Mouse (Mus musculus) kidney, postnatal 36 days (tissue): ENCODE measurements at regions not wholly inside any gene's neighbourhood (a gene's known extent, or its start where the extent isn't known, plus 50 kb on each side); places are given as distances from the start of the nearest gene placed in this dataset.

Experiments used
- DNase-seq, 2 experiments: peaks; one replicate each; pipeline ENCODE4 v3.0.0; 2021 to 2022; ENCODE audit warnings: mixed read lengths in 2 of 2

DNA sequence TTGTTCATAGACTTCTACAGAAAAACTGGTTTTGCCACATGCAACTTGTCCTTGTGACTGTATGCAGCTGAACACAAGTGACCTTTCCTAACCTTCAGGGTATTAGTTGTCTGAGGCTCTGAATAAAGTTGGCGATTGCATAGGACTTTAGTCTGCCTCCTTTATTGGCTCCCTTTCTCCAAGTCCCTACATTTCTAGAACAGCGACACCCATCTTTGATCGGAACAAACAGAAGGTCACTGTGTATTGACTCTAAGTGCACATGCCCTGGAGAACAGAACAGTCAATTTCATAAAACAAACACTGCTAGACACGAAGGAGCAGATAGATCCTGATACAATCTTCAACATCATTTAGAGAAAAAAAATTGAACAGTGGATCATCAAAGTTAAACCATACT, 60.2 kb upstream of the Rbms3 start:
- DNase-seq: no peak
